ENCODE assay signal across 33 mouse cellular contexts in genomic region chr3:93509301-93509700, GRCm38 (mm10). TPM values are rescaled to one million over a fixed set of nuclear protein-coding genes. Genes with fewer than 3 reads are reported as not detected.
"Had no signal": no experiment of that assay in that cellular context is flagged by ENCODE, and none has a peak within 500 bp of the region (broad histone marks: within the 10 kb centered on the region; RNA-seq: fewer than 3 reads in every experiment).

No protein-coding gene starts in this region.

- H3K4me1 ChIP-seq: limb, embryonic 10.5 days; limb, embryonic 13.5 days; liver, embryonic 12.5 days; liver, embryonic 15.5 days; lung, embryonic 15.5 days; midbrain, embryonic 10.5 days; midbrain, embryonic 13.5 days; neural tube, embryonic 13.5 days had no signal

- ATAC-seq: liver, embryonic 12.5 days; midbrain, embryonic 13.5 days; midbrain, embryonic 16.5 days had no signal

- DNase-seq: kidney, adult 2 months; kidney, postnatal 14 days; layer of hippocampus, adult 9-11 months; liver; lung, adult 18-20 months; lung, postnatal 10 days; lung, postnatal 36 days; retina, postnatal 1 day; right cerebral cortex, postnatal 25 days; spleen, adult 18-20 months; thymus, adult 18-20 months; thymus, postnatal 36 days had no signal

- H3K27ac ChIP-seq: layer of hippocampus, adult 2 months; limb, embryonic 10.5 days; limb, embryonic 13.5 days; liver, embryonic 12.5 days; liver, embryonic 15.5 days; lung, embryonic 15.5 days; midbrain, embryonic 10.5 days; midbrain, embryonic 13.5 days; neural tube, embryonic 13.5 days had no signal

- H3K36me3 ChIP-seq: limb, embryonic 10.5 days; limb, embryonic 13.5 days; liver, embryonic 12.5 days; liver, embryonic 15.5 days; lung, embryonic 15.5 days; midbrain, embryonic 10.5 days; midbrain, embryonic 13.5 days; neural tube, embryonic 13.5 days had no signal

- H3K4me3 ChIP-seq: layer of hippocampus, adult 2 months; limb, embryonic 10.5 days; limb, embryonic 13.5 days; liver, embryonic 12.5 days; liver, embryonic 15.5 days; lung, embryonic 15.5 days; megakaryocyte, embryonic 14.5 days; midbrain, embryonic 10.5 days; midbrain, embryonic 13.5 days; myocyte; neural tube, embryonic 13.5 days had no signal

- H3K9me3 ChIP-seq: limb, embryonic 10.5 days; limb, embryonic 13.5 days; liver, embryonic 12.5 days; liver, embryonic 15.5 days; lung, embryonic 15.5 days; megakaryocyte, embryonic 14.5 days; midbrain, embryonic 10.5 days; midbrain, embryonic 13.5 days; neural tube, embryonic 13.5 days had no signal

- H3K4me2 ChIP-seq: limb, embryonic 13.5 days; liver, embryonic 12.5 days; liver, embryonic 15.5 days; lung, embryonic 15.5 days; midbrain, embryonic 13.5 days; neural tube, embryonic 13.5 days had no signal

- H3K27me3 ChIP-seq: liver, embryonic 12.5 days; liver, embryonic 15.5 days; lung, embryonic 15.5 days; megakaryocyte, embryonic 14.5 days; midbrain, embryonic 13.5 days; neural tube, embryonic 13.5 days had no signal

- H3K9ac ChIP-seq: limb, embryonic 13.5 days; liver, embryonic 12.5 days; liver, embryonic 15.5 days; lung, embryonic 15.5 days; midbrain, embryonic 13.5 days; neural tube, embryonic 13.5 days had no signal

RNA-seq across cellular contexts. Expression of gene Tchhl1, which starts 40.7 kb away (rescaled TPM):
- total RNA-seq: layer of hippocampus, adult 2 months; layer of hippocampus, postnatal 25 days; left cerebral cortex, adult 18-20 months; left cerebral cortex, postnatal 25 days; monocyte, adult 5-6 weeks; neutrophil, adult 5-6 weeks had no signal
- polyA plus RNA-seq: large intestine, adult 2 months; limb, embryonic 10.5 days; limb, embryonic 13.5 days; liver, embryonic 12.5 days; liver, embryonic 15.5 days; lung, embryonic 15.5 days; midbrain, embryonic 10.5 days; midbrain, embryonic 13.5 days; midbrain, embryonic 16.5 days; myocyte; neural tube, embryonic 13.5 days; stomach, embryonic 16.5 days; testis, adult 2 months; urinary bladder, adult 2 months had no signal
